Mouse (Mus musculus) cerebellum, adult 11-12 months (tissue): ENCODE data around the gene Fmnl1.
A peak's percentile ranks its signal among the peaks of the same experiment; 100 is the strongest.
"Not testable (repeated sequence)": the region's sequence is repeated elsewhere in the genome, so short reads cannot be mapped to it uniquely, and the experiment has no call there.

Experiments used
- DNase-seq: peaks from one replicate; pipeline ENCODE4 v3.0.0; 2022

Fmnl1 gene

DNA sequence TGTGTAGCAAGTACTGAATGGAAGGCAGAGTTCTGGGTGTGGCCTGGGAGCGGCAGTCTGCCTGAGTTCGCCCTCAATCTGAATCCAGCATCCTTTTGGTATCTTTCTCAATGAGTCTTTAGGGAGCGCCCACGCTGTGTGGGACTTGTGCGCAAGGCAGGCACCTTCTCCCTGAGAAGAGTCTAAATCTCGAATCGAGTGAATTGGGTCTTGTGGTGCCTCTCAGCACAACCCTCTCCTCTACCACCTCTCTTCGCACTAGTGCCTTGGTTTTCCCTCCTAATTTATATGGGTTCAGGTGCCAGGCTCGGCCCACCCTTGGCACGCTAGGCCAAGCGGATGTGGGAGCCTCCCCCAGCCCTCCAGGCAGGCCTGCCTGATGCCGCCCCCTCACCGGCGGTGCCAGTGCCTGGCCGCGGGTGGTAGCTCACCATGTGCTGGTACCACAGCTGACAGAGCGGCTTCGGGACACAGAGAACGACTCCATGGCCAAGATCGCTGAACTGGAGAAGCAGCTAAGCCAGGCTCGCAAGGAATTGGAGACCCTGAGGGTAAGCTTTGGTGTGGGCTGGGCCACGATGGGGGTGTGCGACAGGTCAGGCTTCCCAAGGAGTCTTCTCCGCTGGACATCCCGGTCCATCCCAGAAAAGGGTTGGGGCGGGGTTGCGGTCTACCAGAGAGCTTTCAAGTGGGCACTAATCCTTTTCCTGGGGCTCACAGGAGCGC is 21.5 kb downstream of the Fmnl1 start:
- peak; percentile 77 for DNase-seq

DNA sequence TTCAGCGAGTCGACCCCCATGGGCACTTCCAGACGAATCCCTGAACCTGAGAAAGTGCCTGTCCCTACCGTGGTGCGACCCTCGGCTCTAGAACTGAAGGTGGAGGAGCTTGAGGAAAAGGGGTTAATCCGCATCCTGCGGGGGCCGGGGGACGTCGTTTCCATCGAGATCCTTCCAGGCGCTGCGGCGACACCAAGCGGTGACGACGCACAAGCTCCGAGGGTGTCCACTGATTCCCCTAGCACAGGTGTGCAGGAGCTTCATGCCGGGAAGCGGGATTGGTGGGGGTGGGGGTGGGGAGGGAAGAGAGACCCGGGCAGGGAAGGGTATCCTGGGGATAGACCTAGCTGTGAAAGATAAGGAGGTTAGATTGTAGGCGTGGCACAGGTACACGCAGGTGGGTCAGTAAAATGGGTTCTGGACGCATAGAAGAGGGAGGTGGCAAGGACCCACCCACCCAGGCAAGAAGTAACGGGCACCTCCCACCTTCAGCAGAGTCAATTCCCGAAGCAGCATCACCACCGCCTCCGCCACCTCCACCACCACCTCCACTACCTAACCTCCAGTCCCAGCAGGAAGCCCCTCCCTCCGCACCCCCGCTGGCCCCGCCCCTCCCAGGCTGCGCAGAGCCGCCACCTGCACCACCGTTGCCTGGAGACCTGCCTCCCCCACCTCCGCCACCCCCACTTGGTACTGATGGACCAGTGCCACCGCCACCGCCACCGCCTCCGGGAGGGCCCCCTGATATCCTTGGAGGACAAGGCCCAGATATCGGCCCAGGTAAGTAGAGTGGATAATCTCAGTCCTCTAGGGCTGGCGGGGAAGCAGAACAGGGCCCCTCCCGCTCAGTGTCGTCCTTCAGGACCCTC is 22.3 kb downstream of the Fmnl1 start:
- peak; percentile 84 for DNase-seq

DNA sequence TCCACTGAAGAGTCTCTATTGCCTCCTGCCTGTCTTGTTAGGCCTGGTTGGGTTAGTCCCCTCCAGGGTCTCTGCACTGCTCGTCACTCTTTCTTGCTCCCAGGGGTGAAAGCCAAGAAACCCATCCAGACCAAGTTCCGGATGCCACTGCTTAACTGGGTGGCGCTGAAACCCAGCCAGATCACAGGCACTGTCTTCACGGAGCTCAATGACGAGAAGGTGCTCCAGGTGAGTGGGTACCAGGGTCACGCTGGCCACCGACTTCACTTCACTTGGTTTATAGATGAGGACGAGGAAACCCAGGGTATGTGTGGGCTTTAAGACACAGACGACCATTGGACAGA is 22.9 kb downstream of the Fmnl1 start:
- DNase-seq, result no peak

DNA sequence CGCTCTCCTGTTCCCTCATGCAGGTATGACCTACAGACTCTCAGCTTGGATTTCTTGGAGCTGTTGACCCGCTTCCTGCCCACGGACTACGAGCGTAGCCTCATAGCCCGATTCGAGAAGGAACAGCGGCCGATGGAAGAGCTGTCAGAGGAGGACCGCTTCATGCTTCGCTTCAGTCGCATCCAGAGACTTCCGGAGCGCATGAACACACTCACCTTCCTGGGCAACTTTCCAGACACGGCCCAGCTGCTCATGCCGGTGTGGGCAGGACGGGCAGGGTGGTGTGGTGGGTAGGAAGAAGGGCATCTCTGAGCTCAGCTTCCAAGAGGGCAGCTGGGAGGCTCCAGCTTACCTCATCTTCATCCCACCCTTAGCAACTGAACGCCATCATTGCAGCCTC is 24.3 kb downstream of the Fmnl1 start:
- DNase-seq, result peak; percentile 72

GRCm38 (mm10) chr11:103195656-103196055 is 24.7 kb downstream of the Fmnl1 start:
- peak; percentile 67 for DNase-seq

- no peak for DNase-seq
These were observed 26.4 kb downstream of the Fmnl1 start for GRCm38 (mm10) chr11:103197340-103197739.

- DNase-seq, result peak; percentile 63
These were observed 27.4 kb downstream of the Fmnl1 start for GRCm38 (mm10) chr11:103198339-103198738.

DNA sequence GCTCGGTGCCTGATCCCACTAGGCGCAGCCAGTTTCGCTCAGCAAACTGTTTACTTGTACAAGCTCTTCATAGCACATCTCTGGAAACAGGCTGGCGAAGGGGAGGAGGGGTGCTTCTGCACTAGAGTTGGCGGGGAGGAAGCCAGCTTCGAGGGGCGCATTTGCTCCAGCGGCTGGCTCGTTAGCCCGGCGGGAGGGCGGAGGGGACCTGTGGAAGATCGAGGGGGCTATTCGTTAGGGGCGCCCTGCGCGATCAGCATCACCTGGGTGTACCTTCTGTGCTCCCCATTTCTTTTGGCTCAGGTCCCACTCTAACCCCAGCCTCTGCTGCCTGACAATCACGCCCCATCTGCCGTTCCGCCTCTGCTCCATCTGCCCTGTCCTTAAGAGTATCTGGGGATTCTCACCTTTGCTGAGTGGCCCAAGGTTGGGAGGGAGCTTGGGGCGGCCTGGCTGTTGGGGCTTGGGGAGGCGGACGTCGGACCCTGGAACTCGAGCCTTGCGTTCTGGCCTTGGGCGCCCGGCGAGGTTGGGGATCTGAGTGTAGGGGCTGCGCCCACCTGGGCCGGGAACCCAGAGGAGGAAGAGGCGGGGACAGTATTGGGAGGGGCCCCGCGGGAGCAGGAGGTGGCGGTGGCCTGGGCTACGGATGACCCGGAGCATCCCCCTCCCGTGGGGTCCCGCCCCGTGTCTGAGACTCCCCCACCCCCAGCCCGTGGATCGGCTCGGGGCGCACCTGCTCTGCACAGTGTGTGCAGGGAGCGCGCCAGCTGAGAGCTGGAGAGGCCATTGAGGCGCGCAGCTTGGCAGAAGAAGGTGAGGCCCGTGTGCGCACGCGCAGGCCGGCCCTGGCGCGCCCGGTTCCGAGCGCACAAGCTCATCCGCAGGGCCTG is 28.2 kb downstream of the Fmnl1 start:
- peak; percentile 93 for DNase-seq

- peak; percentile 82 for DNase-seq
These were observed 30.8 kb downstream of the Fmnl1 start for GRCm38 (mm10) chr11:103201664-103202063.

- DNase-seq, result no peak
These were observed 31.5 kb downstream of the Fmnl1 start for GRCm38 (mm10) chr11:103202376-103202775.

GRCm38 (mm10) chr11:103206203-103206602 is 35.3 kb downstream of the Fmnl1 start:
- DNase-seq, result peak; percentile 13

DNA sequence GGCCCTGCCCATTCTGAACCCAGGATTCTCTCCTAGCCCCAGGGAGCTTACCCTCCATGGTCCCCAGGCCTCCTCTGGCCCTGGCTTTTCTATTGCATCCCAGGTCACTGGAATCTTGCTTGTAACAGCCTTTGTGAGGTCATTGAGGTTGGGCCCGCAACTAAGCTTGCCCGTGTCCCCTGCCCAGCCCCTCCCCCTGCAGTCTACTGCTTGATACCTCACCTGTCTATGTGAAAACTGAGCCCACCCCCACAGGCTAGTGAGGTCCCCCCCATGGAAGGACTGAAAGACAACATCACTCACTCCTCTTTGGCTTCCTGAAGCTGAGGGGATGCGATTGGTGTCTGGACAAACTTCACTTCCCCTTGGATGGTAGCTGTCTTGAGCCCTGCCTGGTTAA is 37.6 kb downstream of the Fmnl1 start, which contains the start of gene 1700023F06Rik:
Gene 1700023F06Rik (minus strand): TSS at position 101 of the 400 bp plus-strand sequence.
- no peak for DNase-seq

- no peak for DNase-seq
These were observed 39.4 kb downstream of the Fmnl1 start for GRCm38 (mm10) chr11:103210291-103210690.

- peak; percentile 4 for DNase-seq
These were observed 42.8 kb downstream of the Fmnl1 start for GRCm38 (mm10) chr11:103213712-103214111.

GRCm38 (mm10) chr11:103215355-103215754 is 44.4 kb downstream of the Fmnl1 start:
- DNase-seq, result no peak

DNA sequence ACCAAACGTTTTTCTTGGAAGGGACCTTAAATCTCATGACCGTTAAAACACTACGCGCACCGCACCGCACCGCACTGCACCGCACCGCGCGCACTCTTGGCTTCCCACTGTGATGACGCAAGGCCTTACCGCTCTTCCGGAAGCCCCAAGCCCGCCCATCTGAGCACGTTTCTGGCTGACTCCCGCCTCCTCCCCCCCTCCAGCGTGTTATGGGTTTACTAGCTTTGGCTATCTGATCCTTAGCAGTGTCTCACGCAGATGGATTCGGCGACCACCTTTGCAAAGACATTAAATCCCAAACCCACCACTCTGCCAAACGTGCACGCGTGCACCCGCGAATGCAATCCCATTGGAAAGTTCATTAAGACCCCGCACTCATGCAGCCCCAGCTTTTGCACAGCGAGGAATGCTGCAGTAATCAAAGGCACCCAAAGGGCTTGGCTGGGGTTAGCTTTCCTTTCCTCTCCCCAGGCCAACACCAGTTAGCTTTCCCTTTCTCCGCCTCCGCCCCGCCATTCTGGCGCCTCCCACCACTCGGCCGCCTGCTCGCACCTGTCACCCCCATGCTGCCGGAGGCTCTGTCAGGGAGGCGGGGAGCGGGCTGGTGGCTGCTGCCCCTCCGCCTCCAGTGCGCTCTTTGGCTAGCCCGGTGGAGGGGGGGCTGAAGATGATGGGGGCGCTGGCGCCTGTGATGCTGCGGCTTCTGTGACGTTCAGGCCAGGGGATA is 47.0 kb downstream of the Fmnl1 start, which contains the start of gene Spata32:
Gene Spata32 (minus strand): TSS at position 643 of the 727 bp plus-strand sequence.
- DNase-seq, result peak; percentile 88

GRCm38 (mm10) chr11:103218517-103218901 is 47.6 kb downstream of the Fmnl1 start:
- DNase-seq, result no peak

DNA sequence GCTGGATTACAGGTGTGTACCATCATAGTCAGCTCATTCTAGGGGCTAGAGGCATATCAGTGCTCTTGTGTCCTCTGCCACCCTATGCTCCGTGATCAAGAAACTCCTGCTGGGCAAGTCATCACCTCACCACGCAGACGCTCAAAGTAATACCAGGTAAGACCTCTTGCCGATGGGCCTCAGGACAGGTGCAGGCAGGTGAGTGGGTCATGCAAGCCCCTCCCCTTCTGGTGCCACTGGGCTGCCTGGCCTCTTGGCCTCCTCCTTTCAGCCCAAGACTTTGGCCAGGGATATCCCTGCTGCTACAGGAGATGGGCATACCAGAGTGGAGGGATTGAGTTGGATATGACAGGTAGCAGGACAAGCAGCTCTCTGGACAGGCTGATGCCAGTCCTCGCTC is 48.4 kb downstream of the Fmnl1 start:
- peak; percentile 59 for DNase-seq

GRCm38 (mm10) chr11:103219995-103220394 is 49.1 kb downstream of the Fmnl1 start:
- DNase-seq, result no peak

DNA sequence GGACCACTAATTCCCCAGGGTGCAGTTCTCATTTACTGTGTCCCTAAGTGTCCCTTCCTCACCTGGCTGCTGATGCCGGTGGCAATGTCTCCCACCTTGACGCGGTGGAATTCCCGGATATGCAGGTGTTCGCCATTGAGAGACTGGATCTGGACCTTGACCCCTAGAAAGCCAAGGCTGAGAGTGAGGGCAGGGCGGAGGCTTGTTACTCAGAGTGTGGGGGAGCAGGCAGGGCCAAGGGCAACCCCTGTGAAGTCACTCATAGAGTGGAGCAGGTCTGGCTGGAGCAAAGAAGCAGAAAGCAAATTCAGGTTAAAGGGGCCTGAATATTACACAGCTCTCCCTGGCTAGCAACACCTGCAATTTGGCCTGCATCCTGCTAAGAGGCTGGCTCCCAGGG is 50.5 kb downstream of the Fmnl1 start:
- DNase-seq, result no peak

- not testable (repeated sequence) for DNase-seq
These were observed 51.8 kb downstream of the Fmnl1 start for GRCm38 (mm10) chr11:103222718-103223117.

DNA sequence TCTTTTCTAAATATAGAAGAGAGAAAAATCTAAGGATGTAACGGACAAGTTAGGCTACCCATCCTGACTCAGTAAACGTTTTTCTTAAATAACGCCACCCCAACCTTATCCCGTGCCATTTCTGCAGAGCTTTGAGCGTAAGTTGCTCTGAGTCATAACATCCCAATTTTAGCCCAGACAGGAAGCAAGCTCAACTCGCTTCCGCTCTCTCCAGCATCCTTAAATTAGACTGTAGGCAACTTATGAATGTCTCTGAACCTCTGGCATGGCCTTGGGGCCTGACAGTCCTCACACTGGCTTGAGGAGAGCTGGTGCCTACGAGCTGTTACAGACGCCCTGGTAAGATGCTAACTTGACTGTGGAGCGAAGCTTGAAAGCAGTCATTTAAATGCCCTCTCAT is 52.5 kb downstream of the Fmnl1 start:
- no peak for DNase-seq
